Mouse (Mus musculus): ENCODE results near the gene Alk. TPM values are rescaled to one million over a fixed set of nuclear protein-coding genes. Genes with fewer than 3 reads are reported as not detected.

Gene Alk
- total RNA-seq (2021), result under 1 TPM in 1 of 2 experiments, not detected in 1; 0.10 TPM
- long read RNA-seq, experiment 1, result 0 reads
- long read RNA-seq, experiment 2, result 0 reads

DNA sequence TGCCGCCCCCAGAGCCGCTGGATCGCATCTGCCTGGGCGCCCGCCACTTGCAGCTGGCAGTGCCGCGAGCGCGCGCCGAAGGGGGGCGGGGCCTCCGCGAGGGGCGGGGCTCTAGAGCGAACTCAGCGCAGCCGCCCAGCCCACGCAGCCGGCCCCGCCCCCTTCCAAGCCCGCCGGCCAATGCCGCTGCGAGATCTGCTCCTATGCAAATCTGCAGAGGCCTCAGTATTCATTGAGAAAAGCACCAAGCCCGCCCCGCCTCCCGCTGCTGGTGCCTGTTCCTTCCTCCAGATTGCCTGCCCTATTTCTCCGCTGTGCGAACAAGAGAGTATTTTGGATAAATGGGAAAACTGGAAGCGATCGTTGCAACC lies at the start of gene Alk:
Gene Alk (minus strand): TSS at position 18 of the 371 bp plus-strand sequence.
- intact Hi-C loops (cut with DNase I), result loop anchor here (5.0 kb wide), 1 partner anchor 178 kb away; no protein-coding TSS in a partner anchor
- peak in 1 of 2 experiments; percentile 34 for DNase-seq

DNA sequence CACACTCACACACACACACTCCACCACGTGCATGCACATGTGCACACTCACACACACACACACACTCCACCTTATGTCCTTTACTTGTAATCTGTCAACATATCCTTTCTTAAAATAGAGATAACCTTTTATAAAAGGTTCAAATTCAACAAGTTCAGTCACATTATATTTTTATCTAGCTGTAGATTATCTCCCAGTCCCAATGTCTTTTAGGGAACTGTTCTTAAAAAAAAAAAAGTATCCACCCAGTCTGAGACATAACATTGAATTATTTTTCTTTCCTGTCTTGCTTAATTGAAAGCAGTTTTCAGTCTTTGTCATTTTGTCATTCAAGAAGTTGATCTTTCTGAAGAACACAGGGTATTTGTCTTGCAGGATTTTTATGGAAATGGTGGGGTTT lies 48.4 kb upstream of the Alk start:
- intact Hi-C loops (cut with DNase I), result no loop called here
- DNase-seq, result no peak

DNA sequence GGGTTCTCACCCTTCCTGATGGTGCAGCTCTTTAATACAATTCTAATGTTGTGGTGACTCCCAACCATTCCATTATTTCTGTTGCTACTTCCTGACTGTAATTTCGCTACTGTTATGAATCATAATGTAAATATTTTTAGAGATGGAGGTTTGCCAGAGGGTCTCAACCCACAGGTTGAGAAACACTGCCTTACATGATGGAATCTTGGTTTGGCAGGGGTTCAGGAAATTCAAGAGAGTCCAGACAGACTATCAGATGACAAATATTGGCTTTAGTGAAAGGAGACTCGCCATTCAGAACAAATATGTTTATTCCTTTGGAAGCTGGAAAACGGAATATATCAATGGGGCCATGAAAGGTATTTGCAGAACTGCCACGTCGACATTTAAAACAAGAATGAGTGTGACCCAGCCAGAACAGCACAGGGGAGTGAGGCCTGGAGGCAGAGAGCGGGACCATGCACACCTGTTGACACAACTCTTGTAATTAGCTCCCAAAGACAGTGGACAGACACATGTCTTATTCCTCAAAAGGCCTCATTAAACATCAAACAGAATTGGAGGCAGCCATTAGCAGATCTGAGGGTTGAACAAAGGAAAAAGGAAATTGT lies 44.3 kb upstream of the Alk start:
- DNase-seq, result no peak
- intact Hi-C loops (cut with DNase I), result no loop called here

DNA sequence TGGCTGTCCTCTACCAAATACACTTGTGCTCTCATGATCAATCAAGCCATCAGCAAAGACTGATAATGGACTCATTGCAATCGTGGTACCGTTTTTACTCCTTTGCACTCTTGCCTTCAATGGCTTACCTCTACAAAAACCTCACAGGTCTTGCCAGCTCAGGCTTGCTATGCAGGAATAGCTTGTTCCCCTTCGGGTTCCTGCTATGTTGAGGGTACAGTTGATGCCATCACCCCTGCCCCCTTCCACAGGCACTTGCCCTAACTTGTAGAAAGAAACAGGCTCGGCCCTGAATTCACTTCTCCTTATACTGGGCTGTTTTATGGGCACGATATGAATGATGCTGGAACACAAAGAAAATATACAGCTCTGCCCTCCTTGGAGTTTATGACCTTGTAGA lies 41.7 kb upstream of the Alk start:
- DNase-seq, result no peak
- intact Hi-C loops (cut with DNase I), result no loop called here

DNA sequence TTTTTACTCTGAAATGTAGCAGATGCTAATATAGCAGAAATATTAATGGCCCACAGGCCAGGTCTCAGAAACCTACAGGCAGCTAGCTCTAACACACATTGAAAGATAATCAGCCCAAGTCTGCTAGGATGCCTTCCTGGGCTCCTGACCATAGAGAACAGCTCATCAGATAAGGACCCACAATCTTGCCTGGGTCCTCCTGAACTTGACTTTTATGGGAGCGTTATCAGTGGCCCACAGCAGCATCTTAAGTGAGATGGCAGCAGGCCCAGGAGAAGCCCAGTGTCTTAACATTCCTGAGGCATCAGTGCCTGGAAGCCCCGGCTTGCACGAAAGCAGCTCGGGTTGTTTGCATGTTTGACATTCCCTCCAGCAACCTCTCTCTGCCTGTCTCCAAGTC lies 35.7 kb upstream of the Alk start:
- intact Hi-C loops (cut with DNase I), result no loop called here
- DNase-seq, result no peak

DNA sequence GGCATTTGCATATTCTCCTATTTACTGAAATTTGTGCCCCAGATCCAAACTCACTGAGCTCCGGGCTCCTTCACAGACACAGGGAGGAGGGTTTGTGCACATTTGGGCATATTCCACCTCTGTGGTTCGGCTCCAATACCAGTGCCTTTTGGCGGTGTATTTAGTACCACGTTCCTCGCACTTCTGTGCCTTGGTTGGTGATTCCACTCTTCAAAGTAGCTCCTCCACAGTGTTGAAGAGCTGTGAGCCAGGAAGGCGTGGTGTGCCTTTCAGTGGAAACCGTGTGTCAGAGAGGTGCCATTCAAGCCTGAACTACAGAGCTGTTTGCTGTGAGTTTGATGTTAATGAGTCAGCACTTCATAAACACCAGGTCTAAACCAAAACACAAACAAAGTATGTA lies 35.0 kb upstream of the Alk start:
- intact Hi-C loops (cut with DNase I), result no loop called here
- no peak for DNase-seq

DNA sequence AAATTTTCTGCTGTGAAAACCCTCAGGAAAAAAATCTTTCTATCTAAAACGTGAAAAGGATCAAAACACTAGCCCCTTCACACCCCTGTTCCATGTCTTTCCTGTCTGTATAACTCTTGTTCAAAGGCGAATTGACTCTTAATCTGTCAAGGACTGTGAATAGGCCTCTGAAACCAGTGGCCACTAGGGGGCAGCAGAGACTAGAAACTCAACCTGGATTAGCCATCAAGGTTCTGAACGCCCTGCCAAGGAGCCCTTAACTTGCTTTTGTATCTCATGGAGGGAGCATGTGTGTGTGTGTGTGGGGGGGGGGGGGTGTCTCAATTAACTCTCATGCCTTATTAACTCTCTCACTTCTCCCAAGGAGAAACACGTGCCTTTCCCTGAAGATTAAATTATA lies 1.8 kb upstream of the Alk start:
- intact Hi-C loops (cut with DNase I), result no loop called here
- peak; percentile 50 to 63 for DNase-seq

DNA sequence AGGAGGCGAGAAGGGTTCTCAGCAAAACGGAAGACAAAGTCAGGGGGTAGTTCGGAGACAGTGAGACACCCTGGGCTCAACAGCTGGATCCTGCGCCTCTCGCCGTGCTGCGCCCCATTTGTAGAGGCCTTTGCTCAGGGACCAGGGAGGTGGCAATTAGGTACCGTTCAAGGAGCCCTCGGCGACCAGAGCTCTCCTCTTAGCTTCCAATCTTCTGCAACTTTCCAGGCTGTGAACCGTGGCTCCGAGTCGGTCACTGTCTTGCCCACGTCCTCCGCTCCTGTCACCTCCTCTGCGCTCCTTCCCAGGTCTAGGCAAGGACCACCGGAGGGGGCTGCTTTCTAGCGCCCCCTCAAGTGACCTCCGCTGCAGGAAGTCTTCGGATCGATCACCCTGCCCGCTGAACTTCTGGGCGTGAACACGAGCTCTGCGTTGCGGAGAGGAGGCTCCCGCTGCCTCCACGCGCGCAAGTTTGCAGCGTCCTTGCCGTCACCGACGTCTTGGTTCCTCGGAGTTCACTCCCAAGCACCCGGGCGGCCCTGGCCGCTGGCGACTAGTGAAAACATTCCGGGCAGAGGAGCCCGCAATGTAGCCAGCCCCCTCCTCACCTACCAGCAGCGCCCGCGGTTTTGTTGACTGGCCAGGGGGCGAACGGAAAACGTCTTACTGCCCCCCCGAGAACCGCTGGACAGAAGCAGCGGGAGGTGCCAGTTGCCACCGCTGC lies 379 bp downstream of the Alk start:
- DNase-seq, result no peak
- intact Hi-C loops (cut with DNase I), result loop anchor here (5.0 kb wide), 1 partner anchor 178 kb away; no protein-coding TSS in a partner anchor

DNA sequence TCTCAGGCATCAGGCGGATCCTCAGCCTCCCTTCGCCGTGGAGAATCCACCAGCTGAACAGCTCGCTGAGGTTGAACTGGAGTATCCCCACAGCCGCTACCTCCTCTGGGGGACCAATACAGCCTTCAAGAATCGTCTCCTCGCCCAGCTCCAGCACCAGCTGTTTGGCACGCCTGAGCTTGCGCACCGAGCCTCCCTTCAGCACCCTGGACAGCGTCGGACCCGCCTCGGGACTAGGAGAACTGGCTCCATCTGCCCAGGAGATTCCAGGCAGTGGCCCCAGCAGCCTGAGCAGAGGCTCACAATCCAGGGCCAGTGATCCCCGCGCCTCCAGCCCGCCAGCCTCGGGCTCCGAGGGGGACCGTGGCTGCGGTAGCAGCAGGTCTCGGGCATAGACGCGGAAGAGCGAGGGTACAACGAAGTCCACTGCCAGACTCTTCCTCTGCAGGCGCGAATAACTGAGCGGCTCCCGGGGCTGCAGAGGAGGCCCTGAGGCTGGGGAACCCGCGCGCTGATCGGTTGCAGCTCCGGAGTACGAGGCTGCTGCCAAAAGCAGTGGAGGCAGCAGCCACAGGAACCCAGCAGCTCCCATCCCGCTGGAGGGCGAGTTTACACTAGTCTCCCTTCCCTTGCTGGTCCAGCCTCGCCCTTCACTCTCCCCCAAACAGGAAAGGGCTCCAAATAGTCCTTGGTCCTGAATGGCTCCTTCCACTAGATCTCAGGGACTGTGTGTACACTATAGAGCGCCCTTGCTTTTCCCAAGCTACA lies 1.1 kb downstream of the Alk start:
- peak; percentile 44 to 53 for DNase-seq
- intact Hi-C loops (cut with DNase I), result loop anchor here (5.0 kb wide), 1 partner anchor 179 kb away; no protein-coding TSS in a partner anchor

DNA sequence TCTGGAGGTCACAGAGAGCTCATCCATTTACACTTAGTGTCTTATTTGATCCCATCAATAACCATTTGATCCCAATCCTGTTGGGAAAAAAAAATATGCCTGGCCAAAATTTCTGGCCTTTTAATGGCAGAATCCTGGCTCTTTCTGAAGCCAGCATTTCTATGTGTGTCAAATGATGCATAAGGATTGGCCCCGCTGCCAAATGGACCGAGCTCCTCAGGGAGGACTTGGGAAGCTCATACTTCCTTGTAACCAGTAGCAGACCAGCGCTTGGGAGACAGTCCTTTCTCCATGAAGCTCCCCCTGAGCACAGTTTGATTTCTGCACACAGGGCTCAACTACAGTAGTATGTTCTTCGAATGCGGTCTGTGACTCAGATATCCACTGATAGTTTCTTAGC lies 3.6 kb downstream of the Alk start:
- intact Hi-C loops (cut with DNase I), result loop anchor here (5.0 kb wide), 1 partner anchor 181 kb away; no protein-coding TSS in a partner anchor
- no peak for DNase-seq

DNA sequence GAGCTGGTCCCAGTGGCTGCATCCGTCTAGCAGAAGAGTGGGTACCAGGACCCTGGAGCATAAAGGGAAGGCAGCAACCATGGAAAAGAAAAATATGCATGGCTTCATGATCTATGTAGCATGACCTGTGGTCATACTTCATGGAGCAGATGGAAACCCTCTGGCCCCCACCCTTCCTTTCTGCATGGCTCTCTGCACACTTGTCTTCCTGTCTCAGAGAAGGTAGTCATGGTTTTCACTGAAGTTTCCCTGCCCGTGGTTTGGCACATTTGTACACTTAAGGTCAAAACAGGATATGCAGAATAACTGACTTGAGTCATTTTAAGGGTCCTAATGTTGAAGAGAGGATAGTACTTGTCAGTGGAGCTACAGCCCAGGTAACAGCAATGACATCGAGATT lies 16.8 kb downstream of the Alk start:
- DNase-seq, result no peak
- intact Hi-C loops (cut with DNase I), result no loop called here

DNA sequence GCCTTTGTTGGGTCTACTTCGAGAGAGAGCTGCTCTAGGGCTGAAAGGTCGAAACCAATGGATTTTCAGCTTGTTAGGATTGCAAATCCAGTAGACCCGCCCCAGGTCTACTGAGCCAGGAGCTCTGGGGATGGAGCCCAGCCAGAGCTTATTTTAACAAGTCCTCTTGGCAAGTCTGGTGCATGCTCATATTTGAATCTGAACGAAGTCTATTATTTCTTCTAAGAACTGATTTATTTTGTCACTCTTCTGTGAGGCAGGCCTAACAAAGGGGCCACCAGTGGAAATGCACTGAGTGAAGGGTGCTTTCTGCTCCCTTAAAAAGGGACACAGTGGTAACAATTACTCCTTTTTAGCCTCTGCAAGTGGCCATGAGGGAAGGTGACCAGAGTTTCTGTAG lies 24.3 kb downstream of the Alk start:
- no peak for DNase-seq
- intact Hi-C loops (cut with DNase I), result no loop called here

DNA sequence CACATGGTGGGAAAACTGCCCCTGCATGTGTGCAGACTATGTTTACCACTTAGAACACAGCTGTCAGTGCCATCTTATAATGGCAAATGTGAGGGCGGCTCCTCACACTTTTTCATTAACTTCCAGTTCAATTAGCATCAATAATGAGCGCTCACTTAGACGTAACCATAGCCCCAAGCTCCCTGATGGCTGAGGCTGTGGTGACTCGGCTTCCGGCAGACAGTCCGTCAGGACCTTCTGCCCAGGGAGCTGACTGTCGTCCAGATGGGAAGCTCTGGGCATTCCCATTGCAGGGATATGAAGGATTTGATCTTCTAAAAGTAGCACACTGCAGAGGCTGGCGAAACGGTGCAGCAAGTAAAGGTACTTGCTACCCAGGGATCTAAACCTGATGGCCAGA lies 25.1 kb downstream of the Alk start:
- intact Hi-C loops (cut with DNase I), result no loop called here
- DNase-seq, result no peak

DNA sequence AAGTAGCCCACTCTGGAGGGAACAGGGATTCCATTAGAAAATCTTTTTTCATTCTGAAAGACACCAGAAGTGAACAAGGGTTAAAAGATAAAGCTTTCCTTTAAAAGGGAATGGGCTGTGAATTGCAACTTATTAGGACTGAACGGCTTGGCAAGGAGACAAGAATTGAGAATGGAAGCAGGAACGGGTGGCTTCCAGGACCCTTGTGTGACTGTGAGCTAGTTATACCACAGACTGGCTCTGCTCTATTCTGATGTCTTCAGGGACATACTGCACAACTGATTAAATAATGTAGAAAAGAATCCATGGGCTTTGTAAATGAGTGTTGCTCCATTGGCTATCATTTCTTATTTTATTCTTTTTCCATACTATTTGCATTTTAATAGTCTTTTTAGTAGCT lies 33.0 kb downstream of the Alk start:
- intact Hi-C loops (cut with DNase I), result no loop called here
- no peak for DNase-seq

DNA sequence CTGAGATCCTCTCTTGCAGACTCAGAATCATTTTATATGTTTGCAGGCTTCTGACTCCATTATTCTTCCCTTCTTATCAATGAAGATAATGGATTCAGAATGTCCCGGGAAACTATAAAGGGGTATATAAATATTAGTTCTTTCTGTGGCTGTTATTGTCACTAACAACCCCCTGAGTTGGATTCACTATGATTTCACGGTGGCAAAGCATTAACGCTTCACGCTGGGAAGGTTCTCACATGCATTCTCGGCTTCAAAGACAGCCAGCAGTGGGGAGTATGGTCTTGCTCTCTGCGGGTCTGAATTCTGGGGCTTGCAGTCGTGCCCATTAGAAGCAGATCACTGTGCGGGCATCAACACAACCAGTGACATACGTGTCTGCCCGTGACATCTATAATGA lies 34.9 kb downstream of the Alk start:
- intact Hi-C loops (cut with DNase I), result no loop called here
- no peak for DNase-seq

DNA sequence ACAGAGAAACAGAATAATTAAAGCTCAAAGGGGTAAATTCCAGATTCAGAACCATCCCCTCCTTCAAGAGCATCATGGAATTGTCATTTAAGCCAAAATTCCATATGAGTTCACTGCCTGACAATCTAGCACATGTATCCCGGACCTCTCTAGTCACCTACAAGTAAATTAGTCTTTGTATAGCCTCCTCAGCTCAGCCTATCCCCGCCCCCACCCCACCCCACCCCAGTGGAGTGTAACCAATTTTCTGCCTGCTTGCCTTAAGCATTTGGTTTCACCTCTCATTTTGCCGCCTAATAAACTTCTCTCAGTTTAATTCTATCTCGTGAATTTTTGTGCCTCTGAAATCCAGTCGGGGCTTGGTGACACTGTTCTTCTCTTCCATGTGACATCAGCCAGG lies 41.0 kb downstream of the Alk start:
- DNase-seq, result no peak
- intact Hi-C loops (cut with DNase I), result no loop called here

DNA sequence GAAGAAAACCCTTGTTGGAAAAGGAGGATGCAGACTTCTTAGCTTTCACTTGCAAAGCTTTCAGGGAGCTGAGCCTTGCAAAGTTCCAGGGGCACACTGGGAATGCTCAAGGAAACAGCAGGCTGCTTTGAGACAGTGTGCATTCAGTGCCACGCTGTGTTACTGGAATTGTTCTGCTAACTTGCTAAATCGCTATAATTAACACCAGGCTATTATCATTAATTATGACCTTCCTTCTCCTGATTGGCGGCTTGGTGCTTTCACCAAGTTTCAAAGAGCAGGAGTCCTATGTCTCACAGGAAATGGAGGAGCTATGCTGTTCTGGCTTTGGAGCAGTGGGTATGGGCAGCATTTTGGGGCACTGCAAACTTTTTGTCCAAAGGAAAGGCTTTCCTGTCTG lies 43.0 kb downstream of the Alk start:
- no peak for DNase-seq
- intact Hi-C loops (cut with DNase I), result no loop called here

DNA sequence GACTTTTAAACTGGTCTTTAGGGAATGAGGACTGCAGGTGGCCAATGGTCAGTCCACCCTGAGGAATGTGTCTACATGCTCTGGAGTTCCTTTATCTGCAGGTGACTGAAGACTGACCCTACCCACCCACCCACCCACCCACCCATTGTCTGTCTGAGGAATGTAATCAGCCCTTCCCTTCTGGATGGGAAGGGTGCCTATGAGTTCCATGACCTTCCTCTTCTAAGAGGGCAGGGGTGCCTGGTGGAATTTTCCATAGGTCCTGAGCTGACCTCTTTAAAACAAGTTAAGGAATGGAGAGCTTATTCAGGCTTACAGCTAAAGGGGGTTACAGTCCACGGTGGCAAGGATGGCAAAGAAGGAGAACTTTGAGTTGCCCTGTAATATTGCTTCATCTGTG lies 43.7 kb downstream of the Alk start:
- intact Hi-C loops (cut with DNase I), result no loop called here

DNA sequence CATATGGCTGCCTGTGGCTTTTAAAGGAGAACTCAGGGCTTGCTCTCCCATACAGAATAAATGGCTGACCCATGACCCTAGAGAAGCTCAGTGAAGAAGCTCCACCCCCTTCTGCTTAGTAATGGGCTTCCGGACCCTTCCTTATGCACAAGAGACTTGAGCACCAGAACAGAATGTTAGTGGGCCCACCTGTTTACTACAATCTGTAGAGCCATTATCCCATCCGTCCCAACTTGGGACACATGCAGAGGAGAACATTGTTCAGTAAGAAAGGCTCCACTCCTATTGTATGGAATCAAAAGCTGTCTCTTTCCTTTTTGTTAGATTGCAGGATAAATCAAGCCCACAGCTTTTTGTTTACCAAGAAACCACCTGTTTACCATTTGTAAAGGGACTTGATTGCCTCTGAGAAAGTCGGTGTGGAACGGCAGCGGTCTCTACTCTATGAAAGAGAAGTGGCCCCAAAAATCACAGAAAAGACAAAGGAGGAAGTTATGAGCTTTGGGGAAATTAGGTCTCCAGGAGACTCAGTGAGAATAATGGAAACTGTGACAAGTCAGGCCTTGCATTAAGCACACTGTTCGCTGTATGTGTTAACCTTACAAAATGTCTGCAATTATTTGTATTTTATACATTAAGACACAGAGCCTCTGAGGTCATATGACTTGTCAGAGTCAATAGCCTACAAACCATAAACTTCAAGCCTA lies 47.2 kb downstream of the Alk start:
- DNase-seq, result no peak
- intact Hi-C loops (cut with DNase I), result no loop called here

More for the DNA sequence above, 43.7 kb downstream of the Alk start:
- DNase-seq, result no peak

DNA sequence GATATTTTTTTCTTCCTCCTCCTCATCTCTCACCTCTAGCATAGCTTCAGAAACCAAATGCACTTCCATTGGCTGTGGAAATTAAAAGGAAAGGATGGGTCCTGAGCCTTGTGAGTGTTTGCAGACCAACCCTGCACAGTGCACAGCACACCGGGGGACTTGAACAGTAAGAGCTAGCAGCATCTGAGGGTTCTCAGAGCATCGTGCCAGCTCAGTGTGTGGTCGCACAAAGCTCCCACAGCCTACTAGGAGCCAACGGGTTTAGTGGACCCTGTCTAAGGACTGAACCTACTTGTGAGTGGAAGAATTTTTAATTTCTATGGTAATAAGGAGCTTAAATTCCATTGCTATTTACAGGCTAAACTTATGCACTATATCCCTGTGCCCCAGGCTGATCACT lies 58.2 kb downstream of the Alk start:
- intact Hi-C loops (cut with DNase I), result no loop called here
- DNase-seq, result no peak

DNA sequence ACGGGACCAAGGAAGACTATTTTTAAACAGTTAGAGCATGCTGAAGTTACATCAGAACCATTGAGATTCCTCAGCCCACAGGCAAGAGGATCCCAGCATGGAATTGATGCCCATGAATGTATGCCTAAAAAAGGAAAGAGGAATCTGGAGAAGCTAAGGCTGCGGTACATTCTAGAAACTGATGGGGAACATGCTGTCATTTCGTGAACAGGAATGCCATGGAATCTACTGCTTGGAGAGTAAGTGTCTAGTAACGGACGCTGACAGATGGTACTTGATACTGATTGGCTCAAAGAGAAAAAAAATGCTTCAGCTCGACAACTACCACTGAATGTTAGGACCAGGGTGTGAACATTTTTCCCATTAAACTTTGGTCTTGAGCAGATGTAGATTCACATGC lies 69.1 kb downstream of the Alk start:
- no peak for DNase-seq
- intact Hi-C loops (cut with DNase I), result no loop called here

Data from gastrocnemius, postnatal 36 days (tissue).